Mouse (Mus musculus) ES-E14 (cell line): ENCODE measurements around the gene Wnt1. TPM values are rescaled to one million over a fixed set of nuclear protein-coding genes. Genes with fewer than 3 reads are reported as not detected.
"Not testable (repeated sequence)": the region's sequence is repeated elsewhere in the genome, so short reads cannot be mapped to it uniquely, and the experiment has no call there.

Source experiments
- DNase-seq: peaks from one replicate; pipeline ENCODE4 v3.0.0-alpha.2; 2013; ENCODE audit warnings: low read depth, low spot score
- H3K27ac ChIP-seq: 2 replicates; pipeline ENCODE4 v1.5.1; 2012; ENCODE audit warnings: low read depth, mild to moderate bottlenecking, low read length, moderate library complexity, mixed read lengths; ENCODE audit not compliant: poor library complexity, insufficient read depth, severe bottlenecking
- H3K36me3 ChIP-seq: 2 replicates; pipeline ENCODE4 v1.6.1; 2012; ENCODE audit warnings: mild to moderate bottlenecking, low read length, moderate library complexity, mixed read lengths; ENCODE audit not compliant: control insufficient read depth, poor library complexity, insufficient read depth, severe bottlenecking
- H3K4me1 ChIP-seq, 2 experiments: fragments of 150-350 bp in 1 of 2; sonication (generic) in 1 of 2; 2 replicates each; pipeline ENCODE4 v1.6.1; 2012; ENCODE audit warnings: low read length in 2 of 2, mild to moderate bottlenecking in 1 of 2, mixed read lengths in 1 of 2; ENCODE audit not compliant: control insufficient read depth in 2 of 2, insufficient read depth in 2 of 2, poor library complexity in 1 of 2
- H3K4me3 ChIP-seq, 2 experiments: fragments of 150-350 bp in 1 of 2; sonication (generic) in 1 of 2; 2 replicates each; pipeline ENCODE4 v1.5.1; 2012; ENCODE audit warnings: low read length in 2 of 2, low read depth in 1 of 2, mild to moderate bottlenecking in 1 of 2, mixed read lengths in 1 of 2; ENCODE audit not compliant: insufficient read depth in 1 of 2, poor library complexity in 1 of 2, severe bottlenecking in 1 of 2
- H3K9ac ChIP-seq: 2 replicates; pipeline ENCODE4 v1.6.1; 2012; ENCODE audit warnings: low read depth, mild to moderate bottlenecking, low read length, mixed read lengths; ENCODE audit not compliant: poor library complexity, insufficient read depth, severe bottlenecking
- H3K9me3 ChIP-seq: fragments of 150-350 bp; sonication (generic); 2 replicates; pipeline ENCODE4 v1.6.1; 2012; ENCODE audit warnings: low read depth, mild to moderate bottlenecking, low read length; ENCODE audit not compliant: control insufficient read depth, insufficient read depth
- CHD2 ChIP-seq: IDR thresholded peaks from 2 replicates; pipeline ENCODE4 v1.6.1; 2014; ENCODE audit warnings: mild to moderate bottlenecking, low read depth, low read length, inconsistent platforms
- HCFC1 ChIP-seq: IDR thresholded peaks from 2 replicates; pipeline ENCODE4 v1.6.1; 2012; ENCODE audit warnings: low read length, inconsistent platforms, borderline replicate concordance; ENCODE audit not compliant: insufficient read depth
- MAFK ChIP-seq: IDR thresholded peaks from 2 replicates; pipeline ENCODE4 v1.6.1; 2014; ENCODE audit warnings: mild to moderate bottlenecking, low read depth, low read length, inconsistent platforms; ENCODE audit not compliant: insufficient read depth
- ZC3H11A ChIP-seq: IDR thresholded peaks from 2 replicates; pipeline ENCODE4 v1.6.1; 2012; ENCODE audit warnings: low read depth, mild to moderate bottlenecking, inconsistent platforms, low read length, borderline replicate concordance
- ZNF384 ChIP-seq: IDR thresholded peaks from 2 replicates; pipeline ENCODE4 v1.6.1; 2012; ENCODE audit warnings: low read depth, low read length, inconsistent platforms
- in situ Hi-C, 2 experiments: fragments of 600-800 bp; cut with MboI; formaldehyde crosslinking; loops; one replicate each; pipeline ENCODE4 v1.15.1; 2025; ENCODE audit warnings: low sequenced_read_pairs in 2 of 2, inconsistent platforms in 1 of 2; ENCODE audit not compliant: unreplicated experiment in 2 of 2
- total RNA-seq: library from RNA; depleted of rRNA; stranded (reverse); fragments of 300-350 nt; gene quantifications from 2 replicates; pipeline ENCODE4 v1.2.3, GENCODE M21; 2012

Gene Wnt1
- total RNA-seq, 1 experiment: not detected

DNA sequence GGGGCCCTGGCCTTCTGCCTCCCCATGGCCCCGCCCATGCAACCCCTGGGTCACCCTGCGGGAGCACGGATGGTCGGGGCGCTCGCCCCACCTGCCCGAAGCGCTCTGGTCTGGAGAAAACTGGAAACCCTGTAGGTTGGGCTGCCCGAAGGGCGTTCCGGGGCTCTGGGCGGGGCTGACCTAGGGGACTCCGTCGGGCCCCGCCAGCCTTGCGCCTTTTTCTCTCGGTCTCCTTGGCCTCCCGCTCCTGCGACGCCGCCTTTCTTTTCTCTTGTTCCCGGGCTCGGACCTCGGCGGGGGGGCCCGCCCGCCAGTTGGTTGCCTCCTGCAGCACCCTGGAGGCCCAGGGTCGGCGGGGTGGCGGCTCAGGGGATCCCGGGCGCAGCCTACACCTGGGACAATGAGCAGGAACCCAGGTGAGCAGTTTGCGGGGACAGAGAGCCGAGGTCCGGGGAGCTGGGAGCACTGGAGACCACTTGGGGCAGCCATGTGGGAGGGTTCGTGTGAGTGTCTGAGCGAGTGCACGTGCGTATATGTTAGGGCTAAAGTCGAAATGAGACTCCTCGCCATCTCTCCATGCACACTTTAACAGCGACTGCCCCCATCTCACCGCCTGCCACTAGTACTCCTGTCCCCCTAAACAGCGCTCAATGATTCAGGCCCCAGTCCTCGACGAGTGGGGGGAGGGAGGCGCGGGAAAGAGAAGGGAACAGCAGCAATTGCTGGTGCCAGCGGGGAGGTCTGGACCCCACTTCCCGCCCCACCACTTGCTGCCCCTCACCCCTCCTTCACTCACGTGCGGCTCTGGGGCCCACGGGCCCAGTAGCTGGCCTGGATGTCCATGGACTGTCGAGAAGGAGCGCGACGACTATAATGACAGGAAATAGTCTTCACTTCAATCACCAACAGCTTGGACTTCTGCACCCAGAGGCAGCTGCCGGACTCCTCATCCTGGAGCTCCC, 17.4 kb downstream of the Wnt1 start:
- TF ChIP-seq ZNF384: no peak
- Histone ChIP-seq H3K4me1 (peaks cover 0 to 14% of the 10 kb centered on the region in 2 experiments; a peak in 2 of 4 replicates), H3K9ac (peak overlapping the region; percentile 46; the same call in 1 of the 2 replicates), H3K9me3 (no peaks in the 10 kb centered on the region), H3K27ac (no peak overlapping the region), H3K4me3 (peak overlapping the region; percentile 46 to 56), H3K36me3 (no peaks in the 10 kb centered on the region)
- no peak for DNase-seq
- in situ Hi-C loops: no loop called here

DNA sequence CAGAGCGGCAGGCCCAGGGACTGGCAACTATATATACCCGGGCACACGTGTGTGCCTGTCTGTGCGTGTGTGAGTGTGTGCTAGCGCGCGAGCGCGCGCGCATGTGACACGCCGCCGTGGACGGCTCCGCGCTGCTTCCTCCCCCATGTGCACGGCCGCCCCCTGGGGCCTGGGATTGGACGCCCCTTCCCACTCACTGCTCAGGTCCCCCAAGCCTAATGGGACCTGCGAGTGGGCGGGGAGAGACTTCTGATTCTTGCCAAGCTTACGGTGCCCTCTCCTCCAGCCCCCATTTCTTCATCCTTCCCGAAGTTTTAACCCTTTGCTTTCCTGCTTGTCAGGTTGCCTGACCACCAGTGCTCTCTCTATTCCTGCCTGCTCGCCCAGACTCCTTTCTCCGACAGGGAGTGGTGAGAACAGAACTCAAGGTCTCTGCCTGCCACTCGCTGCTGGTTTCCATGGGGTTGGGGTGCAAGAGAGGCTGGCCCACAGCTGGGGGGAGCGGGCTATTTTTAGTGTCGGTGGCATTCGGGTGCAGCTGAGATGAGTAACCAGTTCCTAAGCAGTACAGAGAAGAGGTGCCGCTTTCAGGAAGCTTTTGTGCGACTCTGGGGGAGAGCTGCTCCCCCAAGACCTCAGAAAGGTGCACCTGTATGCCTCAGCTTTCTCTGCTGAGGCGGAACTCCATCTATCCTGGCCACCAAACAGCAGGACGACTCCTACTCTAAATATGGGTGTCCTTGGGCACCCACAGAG, 18.4 kb downstream of the Wnt1 start:
- no peak for DNase-seq
- in situ Hi-C loops: no loop called here
- Histone ChIP-seq H3K27ac (no peak overlapping the region), H3K4me1 (peaks cover 0 to 13% of the 10 kb centered on the region in 2 experiments; a peak in 2 of 4 replicates), H3K9ac (no peak overlapping the region), H3K9me3 (no peaks in the 10 kb centered on the region), H3K36me3 (peaks cover 2% of the 10 kb centered on the region; the same call in 1 of the 2 replicates), H3K4me3 (peak overlapping the region; percentile 35 to 39; a peak in 2 of 4 replicates)
- TF ChIP-seq ZNF384 (no peak), CHD2 (no peak), ZC3H11A (no peak), MAFK (no peak), HCFC1 (no peak)

DNA sequence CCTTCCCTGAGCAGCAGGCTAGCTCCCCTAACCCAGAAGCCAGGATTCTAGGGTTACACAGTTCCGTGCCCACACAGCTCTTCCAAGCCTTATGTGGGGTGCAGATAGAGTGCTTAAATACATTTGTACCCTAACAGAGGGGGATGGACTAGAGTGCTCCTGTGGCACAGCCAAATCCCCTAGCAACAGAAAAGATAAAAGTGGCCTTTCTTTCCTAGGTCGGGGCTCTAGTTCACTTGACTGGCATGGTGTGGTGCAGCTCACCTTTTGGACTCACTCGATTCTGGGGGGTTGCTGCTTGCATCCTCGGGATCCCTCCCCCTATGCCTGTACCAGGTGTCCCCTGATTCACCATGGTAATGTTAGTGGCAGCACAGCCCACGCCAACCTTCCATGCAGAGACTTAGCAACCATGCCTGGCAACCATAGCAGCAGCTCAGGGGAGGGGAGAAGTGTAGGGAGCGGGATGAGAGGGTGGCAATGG, 19.0 kb downstream of the Wnt1 start:
- H3K9ac ChIP-seq: no peak overlapping the region
- TF ChIP-seq HCFC1: no peak
- TF ChIP-seq ZC3H11A: no peak
- TF ChIP-seq ZNF384: no peak
- TF ChIP-seq MAFK: no peak
- no peak for TF ChIP-seq CHD2
- H3K9me3 ChIP-seq: no peaks in the 10 kb centered on the region
- in situ Hi-C loops: no loop called here
- peaks cover 0 to 14% of the 10 kb centered on the region in 2 experiments; a peak in 2 of 4 replicates for H3K4me1 ChIP-seq
- peaks cover 3% of the 10 kb centered on the region; the same call in 1 of the 2 replicates for H3K36me3 ChIP-seq
- H3K4me3 ChIP-seq: no peak overlapping the region
- no peak for DNase-seq
- no peak overlapping the region for H3K27ac ChIP-seq

DNA sequence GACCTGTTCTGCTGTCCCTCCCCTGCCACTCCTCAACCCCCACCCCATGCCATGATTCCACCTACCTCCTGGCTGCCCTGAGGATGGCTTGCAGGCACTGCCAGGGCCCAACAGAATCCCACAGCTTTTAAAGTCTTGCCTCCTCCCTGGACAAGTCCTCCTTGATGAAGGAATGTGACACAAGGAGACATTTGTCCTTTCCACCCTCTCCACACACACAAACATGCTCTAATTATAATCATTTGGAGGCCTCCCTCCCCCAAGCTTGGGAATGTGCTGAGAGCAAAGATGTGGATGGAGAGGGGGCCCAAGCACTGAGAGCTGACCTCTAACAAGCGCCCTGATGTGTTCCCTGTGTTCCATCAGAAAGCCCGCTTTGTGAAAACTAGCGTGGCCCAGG, 19.7 kb downstream of the Wnt1 start, which contains the start of gene Ddn:
Gene Ddn (minus strand): TSS at position 101 of the 400 bp plus-strand sequence.
- Histone ChIP-seq H3K9ac (no peak within 1 kb of the TSS), H3K27ac (no peak within 1 kb of the TSS)

DNA sequence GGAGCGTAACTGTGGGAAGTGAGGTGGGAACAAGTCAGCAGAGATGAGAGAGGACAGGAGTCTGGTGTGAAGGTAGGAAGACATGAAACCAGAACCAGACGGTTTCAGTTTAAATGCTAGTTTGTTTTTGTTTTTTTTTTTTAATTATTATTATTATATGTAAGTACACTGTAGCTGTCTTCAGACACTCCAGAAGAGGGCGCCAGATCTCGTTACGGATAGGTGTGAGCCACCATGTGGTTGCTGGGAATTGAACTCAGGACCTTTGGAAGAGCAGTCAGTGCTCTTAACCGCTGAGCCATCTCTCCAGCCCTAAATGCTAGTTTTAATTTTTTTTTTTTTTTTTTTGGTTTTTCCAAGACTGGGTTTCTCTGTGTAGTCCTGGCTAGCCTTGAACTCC, 20.6 kb downstream of the Wnt1 start:
- H3K27ac ChIP-seq, H3K9ac ChIP-seq, DNase-seq, in situ Hi-C loops, H3K9me3 ChIP-seq, H3K4me3 ChIP-seq: not testable (repeated sequence)
- Histone ChIP-seq H3K4me1 (peaks cover 0 to 18% of the 10 kb centered on the region in 2 experiments; a peak in 2 of 4 replicates), H3K36me3 (peaks cover 13% of the 10 kb centered on the region; the same call in 1 of the 2 replicates)

More for the DNA sequence above, 19.7 kb downstream of the Wnt1 start, which contains the start of gene Ddn:
- DNase-seq: no peak
- no peak for TF ChIP-seq MAFK
- Histone ChIP-seq H3K36me3 (peaks cover 9% of the 10 kb centered on the region; the same call in 1 of the 2 replicates), H3K4me3 (no peak within 1 kb of the TSS), H3K9me3 (no peaks in the 10 kb centered on the region), H3K4me1 (peaks cover 0 to 18% of the 10 kb centered on the region in 2 experiments; a peak in 2 of 4 replicates)
- in situ Hi-C loops: no loop called here
